Mouse (Mus musculus) c-Kit-negative CD71-positive TER-119-positive erythroid progenitor cells, embryonic 14.5 days (primary cell): ENCODE measurements around the gene Emp2.

Experiments used
- DNase-seq: peaks from one replicate; pipeline ENCODE4 v3.0.0-alpha.2; 2013; ENCODE audit warnings: low read depth, low spot score

Gene Emp2

GRCm38 (mm10) chr16:10313646-10314088, at the start of gene Emp2:
Gene Emp2, minus strand, starts transcription at chr16:10313968.
- DNase-seq: no peak

GRCm38 (mm10) chr16:10363061-10363460, 49.3 kb upstream of the Emp2 start:
- DNase-seq: no peak

- DNase-seq: no peak
These were observed 45.5 kb upstream of the Emp2 start for GRCm38 (mm10) chr16:10359241-10359640.

- DNase-seq: peak; percentile 67
These were observed 44.5 kb upstream of the Emp2 start for GRCm38 (mm10) chr16:10358010-10358934.

- DNase-seq: no peak
These were observed 41.2 kb upstream of the Emp2 start for GRCm38 (mm10) chr16:10355004-10355403.

GRCm38 (mm10) chr16:10351050-10351636, 37.4 kb upstream of the Emp2 start:
- no peak for DNase-seq

- DNase-seq: no peak
These were observed 36.1 kb upstream of the Emp2 start for GRCm38 (mm10) chr16:10349876-10350275.

DNA sequence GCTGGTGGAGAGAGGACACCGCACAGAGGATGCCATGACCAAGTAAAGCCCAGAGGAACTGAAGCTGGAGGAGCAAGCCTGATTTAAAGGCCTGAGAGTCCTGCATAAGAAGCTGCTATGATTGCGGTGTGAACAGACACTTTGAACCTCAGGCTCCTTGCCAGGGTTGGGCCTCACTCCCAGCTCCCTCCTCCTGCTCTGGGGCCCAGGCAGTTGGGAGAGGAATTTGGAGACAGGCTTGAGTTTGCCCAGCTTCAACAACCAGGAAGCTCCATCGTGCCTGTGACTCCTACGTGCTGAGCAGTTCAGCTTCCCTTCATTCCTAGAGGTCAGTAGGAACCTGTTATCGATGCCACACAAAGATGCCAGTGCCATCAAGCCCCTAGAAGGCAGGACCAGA, 35.7 kb upstream of the Emp2 start:
- no peak for DNase-seq

- DNase-seq: no peak
These were observed 33.8 kb upstream of the Emp2 start for GRCm38 (mm10) chr16:10347551-10347950.

DNA sequence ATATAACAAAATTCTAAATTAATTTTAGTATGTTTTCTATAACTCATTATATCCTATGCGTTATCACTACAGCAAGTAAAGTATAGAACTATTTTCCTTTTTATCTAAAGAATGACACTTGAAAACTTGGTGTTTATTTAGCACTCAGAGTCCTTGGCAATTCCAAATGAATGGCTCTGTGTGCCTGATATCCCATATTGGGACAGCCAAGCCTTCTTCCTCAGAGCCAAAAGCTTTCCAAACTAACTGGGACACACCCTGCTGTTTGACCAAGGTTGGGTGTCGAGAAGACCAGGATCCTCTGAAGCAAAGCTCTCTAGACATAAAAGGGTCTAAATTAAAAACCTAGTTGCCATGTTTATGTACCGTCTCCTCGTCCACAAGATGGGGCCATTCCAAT, 27.3 kb upstream of the Emp2 start:
- no peak for DNase-seq

DNA sequence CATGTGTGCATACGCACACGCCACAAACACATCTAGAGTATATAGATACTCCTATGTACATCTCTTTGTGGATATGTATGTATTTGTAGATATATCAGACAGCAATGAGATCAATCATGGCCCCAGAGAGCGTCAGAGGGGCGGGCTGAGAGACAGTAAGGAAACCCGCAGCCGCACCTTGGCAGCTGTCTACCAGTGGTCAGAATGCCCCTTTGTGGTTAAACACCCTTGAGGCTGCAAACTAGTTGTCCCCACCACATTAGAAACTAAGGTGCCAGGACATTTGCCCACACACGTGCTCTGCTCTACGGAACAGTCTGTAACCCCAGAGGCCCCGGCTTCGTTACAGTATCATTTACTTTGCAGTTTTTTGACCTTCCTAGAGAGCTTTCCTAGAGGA, 26.2 kb upstream of the Emp2 start:
- DNase-seq: no peak

DNA sequence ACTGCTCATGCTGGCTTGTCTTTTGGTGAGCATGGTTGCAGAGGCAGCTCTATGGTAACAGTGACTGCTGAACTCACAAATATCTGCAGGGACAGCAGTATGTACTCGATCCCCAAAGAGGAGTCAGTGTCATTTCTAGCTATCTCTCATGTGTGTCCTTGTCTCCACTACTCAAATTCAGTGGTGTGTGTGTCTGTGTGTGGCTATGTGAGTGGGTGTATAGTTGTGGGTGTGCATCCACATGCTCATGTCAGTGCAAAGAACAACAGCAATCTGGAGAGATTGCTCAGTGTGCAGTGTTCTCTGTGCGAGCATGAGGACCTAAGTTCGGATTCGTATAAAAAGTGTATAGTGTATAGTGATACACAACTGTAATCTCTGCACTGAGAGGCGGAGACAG, 24.8 kb upstream of the Emp2 start:
- DNase-seq: no peak

DNA sequence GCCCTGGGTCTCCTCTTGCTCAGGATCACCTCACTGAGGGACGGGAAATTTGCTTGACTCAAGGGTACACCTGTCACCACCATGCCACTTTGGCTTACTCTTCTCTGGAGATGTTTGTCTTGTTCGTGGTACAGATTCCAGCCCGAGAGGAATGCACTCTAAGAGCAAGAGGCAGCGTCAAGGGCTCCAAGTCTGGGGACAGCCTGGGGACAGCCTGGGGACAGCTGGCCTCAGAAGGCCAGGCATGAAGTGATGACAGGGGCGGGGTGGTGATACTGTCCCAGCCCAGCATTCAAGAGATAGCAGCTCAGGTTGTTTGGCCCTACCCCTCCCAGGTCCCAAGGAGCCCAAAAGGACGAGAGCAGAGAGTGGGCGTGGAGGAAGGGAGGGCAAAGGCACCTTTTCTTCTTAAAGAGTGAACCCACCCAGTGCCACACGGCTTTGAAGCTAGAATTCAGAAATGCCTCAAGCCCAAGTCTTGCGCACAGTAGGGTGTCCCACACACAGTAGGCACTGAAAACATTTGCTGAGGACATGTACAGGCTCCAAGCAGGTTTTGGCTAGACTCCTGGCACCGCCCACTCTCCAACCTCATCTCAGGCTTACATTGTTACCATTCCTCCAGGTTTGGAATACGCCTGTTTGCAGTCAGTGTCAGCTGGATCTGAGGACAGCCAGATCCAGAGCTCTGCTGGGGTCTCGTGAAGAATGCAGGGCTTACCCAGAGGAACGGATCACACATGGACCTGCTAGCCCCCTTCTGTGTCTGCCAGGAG, 23.8 kb upstream of the Emp2 start:
- DNase-seq: no peak

- no peak for DNase-seq
These were observed 23.0 kb upstream of the Emp2 start for GRCm38 (mm10) chr16:10336454-10337421.

GRCm38 (mm10) chr16:10335953-10336352, 22.2 kb upstream of the Emp2 start:
- no peak for DNase-seq

GRCm38 (mm10) chr16:10332732-10333131, 19.0 kb upstream of the Emp2 start:
- no peak for DNase-seq

- no peak for DNase-seq
These were observed 17.1 kb upstream of the Emp2 start for GRCm38 (mm10) chr16:10330586-10331495.

DNA sequence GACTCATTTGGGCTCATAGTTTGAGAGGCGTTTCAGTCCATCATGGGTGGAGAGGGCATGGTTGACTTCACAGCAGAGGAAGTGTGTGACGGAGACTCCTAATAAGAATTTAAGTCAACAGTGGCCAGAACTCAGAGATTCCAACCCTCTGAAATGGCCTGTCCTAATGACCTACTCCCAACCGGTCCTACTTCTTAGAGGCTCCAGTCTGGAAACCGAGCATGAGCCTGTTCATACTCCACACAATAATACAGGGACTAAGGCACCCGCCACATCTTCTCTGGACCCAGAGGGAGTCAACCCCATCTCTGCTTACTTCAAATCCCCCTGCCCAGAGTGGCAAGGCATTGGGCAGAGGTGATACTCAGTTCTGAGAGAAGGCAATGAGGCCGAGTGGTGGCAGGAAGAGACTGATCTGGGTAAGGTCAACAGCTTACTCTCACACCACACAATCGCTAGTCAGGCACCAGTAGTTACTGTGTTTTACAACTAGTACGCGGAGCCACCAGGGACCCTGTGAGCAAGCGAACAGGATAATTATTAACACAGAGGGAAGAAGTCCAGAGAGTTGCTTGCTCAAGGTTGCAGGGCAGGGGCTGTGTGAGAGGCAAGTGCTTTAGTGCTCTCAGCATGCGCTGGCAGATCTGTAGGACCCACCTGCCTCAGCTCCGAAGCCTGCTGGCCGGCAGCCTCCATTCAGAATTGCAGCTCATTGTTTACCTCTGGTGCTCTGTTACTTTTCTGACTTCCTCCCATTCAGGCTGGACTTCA, 14.0 kb upstream of the Emp2 start:
- no peak for DNase-seq

DNA sequence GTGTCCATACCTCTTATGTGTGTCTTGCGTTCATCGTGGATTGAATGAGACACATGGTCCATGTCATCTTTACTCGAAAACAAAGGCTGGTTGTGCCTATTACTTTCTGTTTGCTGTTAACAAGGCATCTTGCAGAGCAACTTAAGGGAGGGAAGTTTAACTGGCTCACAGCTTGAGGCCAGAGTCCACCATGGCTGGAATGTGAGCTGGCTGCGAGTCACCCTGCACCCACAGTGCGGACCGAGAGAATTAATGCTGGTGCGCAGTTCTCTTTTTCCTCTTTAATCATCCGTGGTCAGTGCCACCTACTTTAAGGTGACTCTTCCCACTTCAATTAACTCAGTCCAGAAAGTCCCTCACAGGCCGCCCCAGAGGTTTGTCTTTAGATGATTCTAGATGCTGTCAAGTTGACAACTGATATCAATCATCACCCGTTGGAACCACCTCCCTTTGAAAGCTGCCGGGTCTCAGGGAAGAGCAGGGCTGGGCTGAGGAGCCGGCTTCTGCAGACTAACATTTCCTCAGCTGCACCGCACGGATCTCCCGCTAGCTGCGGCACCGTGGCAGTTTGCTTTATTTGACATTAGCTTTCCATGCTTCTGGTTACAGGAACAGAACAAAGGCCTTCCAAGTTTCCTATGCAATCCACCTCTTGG, 6.3 kb upstream of the Emp2 start:
- no peak for DNase-seq
